18 mouse cellular contexts compared by ENCODE assay signal in the genomic region with DNA sequence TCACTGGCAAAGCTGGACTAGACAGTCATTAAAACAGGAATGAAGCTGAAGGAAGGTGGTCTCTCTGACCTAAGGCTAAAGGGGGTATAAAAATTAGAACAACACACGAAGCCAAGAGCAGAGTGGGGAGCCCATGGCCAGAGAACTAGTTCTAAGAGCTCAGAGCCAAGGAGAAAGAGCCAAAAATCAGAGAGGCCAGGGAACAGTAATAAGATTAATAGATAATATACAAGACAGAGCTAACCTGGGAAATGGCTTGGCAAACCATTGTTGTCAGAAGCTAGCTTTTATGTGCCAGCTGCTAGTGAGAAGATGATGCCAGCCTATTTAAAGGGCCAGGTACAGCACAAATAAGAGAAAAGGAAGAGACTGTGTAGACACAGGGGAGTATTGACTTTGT.
"Had no signal": no experiment of that assay in that cellular context is flagged by ENCODE, and none has a peak within 500 bp of the region (broad histone marks: within the 10 kb centered on the region; RNA-seq: fewer than 3 reads in every experiment).

No protein-coding gene starts in this region.

- H3K4me2 ChIP-seq: lung, embryonic 15.5 days; midbrain, embryonic 11.5 days; midbrain, embryonic 13.5 days; neural tube, embryonic 12.5 days; stomach, embryonic 15.5 days had no signal

- H3K9me3 ChIP-seq: lung, embryonic 15.5 days; megakaryocyte, embryonic 14.5 days; midbrain, embryonic 13.5 days; neural tube, embryonic 12.5 days; stomach, embryonic 15.5 days had no signal

- H3K9ac ChIP-seq: liver, postnatal 0 days; lung, embryonic 15.5 days; midbrain, embryonic 13.5 days; neural tube, embryonic 12.5 days; stomach, embryonic 15.5 days had no signal

- H3K27ac ChIP-seq: lung, embryonic 15.5 days; macrophage; midbrain, embryonic 13.5 days; neural tube, embryonic 12.5 days; stomach, embryonic 15.5 days; stomach, postnatal 0 days had no signal

- DNase-seq: liver, postnatal 0 days; lung, adult 2 months; lung, postnatal 14 days; lung, postnatal 36 days; right cerebral cortex, postnatal 14 days; thymus, adult 2 months; thymus, postnatal 25 days; thymus, postnatal 4 days had no signal

- ATAC-seq: liver, postnatal 0 days; lung, postnatal 0 days; midbrain, embryonic 13.5 days; midbrain, embryonic 16.5 days had no signal

- H3K4me3 ChIP-seq: lung, embryonic 15.5 days; megakaryocyte, embryonic 14.5 days; midbrain, embryonic 13.5 days; neural tube, embryonic 12.5 days; stomach, embryonic 15.5 days had no signal

- H3K36me3 ChIP-seq: lung, embryonic 15.5 days; midbrain, embryonic 13.5 days; neural tube, embryonic 12.5 days; stomach, embryonic 15.5 days had no signal

- H3K4me1 ChIP-seq: lung, embryonic 15.5 days; megakaryocyte, embryonic 14.5 days; neural tube, embryonic 12.5 days; stomach, embryonic 15.5 days had no signal

- H3K27me3 ChIP-seq: lung, embryonic 15.5 days; megakaryocyte, embryonic 14.5 days; midbrain, embryonic 13.5 days; neural tube, embryonic 12.5 days; stomach, embryonic 15.5 days had no signal
